Mouse (Mus musculus) heart, postnatal 0 days (tissue): ENCODE data around the gene Tex2. TPM values are rescaled to one million over a fixed set of nuclear protein-coding genes. Genes with fewer than 3 reads are reported as not detected.

Source experiments
- ATAC-seq: fragments of 200-750 bp; cut with Nextera tagmentation; 2 replicates; pipeline ENCODE4 v1.8.0; 2017; ENCODE audit warnings: low read depth, moderate number of reproducible peaks, moderate library complexity; ENCODE audit not compliant: insufficient read depth
- DNase-seq: peaks from one replicate; pipeline ENCODE4 v3.0.0-alpha.2; 2016; ENCODE audit warnings: low spot score
- H3K27ac ChIP-seq: fragments of 300-500 bp; sonication (generic); 2 replicates; pipeline ENCODE4 v1.5.1; 2014; ENCODE audit warnings: low read depth, mild to moderate bottlenecking
- H3K27me3 ChIP-seq: fragments of 300-500 bp; sonication (generic); 2 replicates; pipeline ENCODE4 v1.6.1; 2014; ENCODE audit warnings: low read length, mixed read lengths; ENCODE audit not compliant: control insufficient read depth, insufficient read depth
- H3K36me3 ChIP-seq: fragments of 300-500 bp; sonication (generic); replicated peaks from 2 replicates; pipeline ENCODE4 v1.6.1; 2014; ENCODE audit warnings: low read length, mixed read lengths; ENCODE audit not compliant: control insufficient read depth, insufficient read depth
- H3K4me1 ChIP-seq: fragments of 300-500 bp; sonication (generic); 2 replicates; pipeline ENCODE4 v1.6.1; 2014; ENCODE audit warnings: antibody characterized with exemption; ENCODE audit not compliant: control insufficient read depth, insufficient read depth
- H3K4me2 ChIP-seq: fragments of 300-500 bp; sonication (generic); 2 replicates; pipeline ENCODE4 v1.6.1; 2014; ENCODE audit warnings: low read depth, mild to moderate bottlenecking, low read length, moderate library complexity
- H3K4me3 ChIP-seq: fragments of 300-500 bp; sonication (generic); 2 replicates; pipeline ENCODE4 v1.5.1; 2014; ENCODE audit warnings: low read depth, low read length
- H3K9ac ChIP-seq: fragments of 300-500 bp; sonication (generic); replicated peaks from 2 replicates; pipeline ENCODE4 v1.6.1; 2014; ENCODE audit warnings: low read depth, low read length, mixed read lengths
- H3K9me3 ChIP-seq: fragments of 300-500 bp; sonication (generic); replicated peaks from 2 replicates; pipeline ENCODE4 v1.6.1; 2016; ENCODE audit warnings: low read length; ENCODE audit not compliant: control insufficient read depth
- CTCF ChIP-seq: IDR thresholded peaks from 2 replicates; pipeline ENCODE4 v1.5.1; 2016; ENCODE audit warnings: antibody characterized with exemption, control low read depth, low read depth
- EP300 ChIP-seq: IDR thresholded peaks from 2 replicates; pipeline ENCODE4 v1.6.1; 2016; ENCODE audit warnings: antibody characterized with exemption, low read depth
- WGBS: fragments of 180-500 bp; shearing (Covaris S2); extraction: QIAGEN DNeasy Blood & Tissue Kit; methylation state at CpG from one replicate; pipeline ENCODE4 v1.1.7; 2014; 5-methylcytosine and 5-hydroxymethylcytosine counted together
- polyA plus RNA-seq: library from polyadenylated mRNA; unstranded; fragments of >200 nt; fragmentation: Nextera tagmentation; extraction: Ambion mirVana; gene quantifications from 2 replicates; pipeline ENCODE4 v1.2.1, GENCODE M21; 2015
- total RNA-seq: library from RNA; depleted of rRNA; stranded (reverse); fragments of >200 nt; gene quantifications from 2 replicates; pipeline ENCODE4 v1.2.3, GENCODE M21; 2014; ENCODE audit warnings: low replicate concordance

Gene Tex2
- total and polyA plus RNA-seq, 2 experiments from 2014 or later, result 14.0 to 37.4 TPM

DNA sequence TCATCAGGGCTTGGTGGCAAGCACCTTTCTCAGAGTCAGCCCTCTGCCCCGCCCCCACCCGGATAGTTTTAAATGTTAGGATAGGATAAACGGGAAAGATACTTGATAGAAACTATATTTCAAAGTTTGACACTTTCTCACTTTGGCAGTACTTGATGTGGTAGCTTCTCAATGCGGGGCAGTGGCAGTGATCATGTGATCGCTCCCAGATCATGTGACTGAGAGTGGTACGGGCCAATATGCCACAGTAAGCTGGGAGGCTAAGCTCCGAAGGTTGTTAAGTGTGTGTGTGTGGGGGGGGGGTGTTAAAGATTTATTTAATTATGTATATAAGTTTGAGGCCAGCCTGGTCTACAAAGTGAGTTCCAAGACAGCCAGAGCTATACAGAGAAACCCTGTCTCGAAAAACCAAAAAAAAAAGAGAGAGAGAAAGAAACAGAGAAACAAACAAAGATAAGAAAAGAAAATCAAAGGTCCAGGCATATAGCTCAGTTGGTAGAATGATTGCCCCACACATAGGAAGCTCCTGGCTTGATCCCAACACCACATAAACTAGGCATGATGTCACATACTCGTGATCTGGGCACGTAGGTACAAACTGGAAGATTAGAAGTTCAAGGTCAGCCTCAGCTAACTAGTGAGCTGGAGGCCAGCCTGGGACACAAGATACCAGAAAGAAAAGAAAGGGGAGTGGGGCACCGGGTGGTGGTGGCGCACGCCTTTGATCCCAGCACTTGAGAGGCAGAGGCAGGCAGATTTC lies 4.8 kb upstream of the Tex2 start:
- H3K9me3 ChIP-seq, result no peaks in the 10 kb centered on the region
- no peak overlapping the region for H3K27ac ChIP-seq
- DNase-seq, result no peak
- WGBS, result 73% methylated on average over 13 of the region's 13 CpGs
- TF ChIP-seq CTCF, result no peak
- TF ChIP-seq EP300, result no peak
- H3K4me3 ChIP-seq, result no peak overlapping the region
- no peak for ATAC-seq
- H3K4me1 ChIP-seq, result peaks cover 18% of the 10 kb centered on the region
- H3K27me3 ChIP-seq, result no peaks in the 10 kb centered on the region
- H3K9ac ChIP-seq, result no peak overlapping the region
- no peak overlapping the region for H3K4me2 ChIP-seq
- no peaks in the 10 kb centered on the region for H3K36me3 ChIP-seq

DNA sequence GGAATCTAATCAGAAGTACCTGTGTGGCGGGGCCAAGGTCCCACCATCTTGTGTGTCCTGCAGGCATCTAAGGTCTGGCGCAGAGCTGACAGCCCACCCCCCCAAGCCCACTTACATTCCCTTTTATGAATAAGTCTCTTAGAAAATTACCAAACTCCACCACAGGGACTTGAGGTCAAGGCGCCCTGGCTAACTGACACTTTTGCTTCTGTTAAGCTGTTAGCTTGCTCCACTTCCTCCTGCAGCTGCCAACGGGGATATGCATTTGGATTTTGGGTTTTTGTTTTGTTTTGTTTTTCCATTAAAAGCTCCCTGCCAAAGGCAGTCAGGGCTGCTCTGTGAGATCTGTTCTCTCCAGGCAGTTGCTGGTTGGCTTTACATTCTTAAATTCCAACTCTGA lies 2.3 kb upstream of the Tex2 start:
- DNase-seq (no peak), ATAC-seq (no peak)
- no peaks in the 10 kb centered on the region for H3K9me3 ChIP-seq
- H3K4me3 ChIP-seq, result no peak overlapping the region
- peaks cover 24% of the 10 kb centered on the region for H3K4me1 ChIP-seq
- 73% methylated on average over 4 of the region's 4 CpGs for WGBS
- H3K9ac ChIP-seq, result no peak overlapping the region
- no peak overlapping the region for H3K4me2 ChIP-seq
- H3K27me3 ChIP-seq, result no peaks in the 10 kb centered on the region
- H3K27ac ChIP-seq, result no peak overlapping the region
- H3K36me3 ChIP-seq, result no peaks in the 10 kb centered on the region
- TF ChIP-seq CTCF (no peak), EP300 (no peak)

DNA sequence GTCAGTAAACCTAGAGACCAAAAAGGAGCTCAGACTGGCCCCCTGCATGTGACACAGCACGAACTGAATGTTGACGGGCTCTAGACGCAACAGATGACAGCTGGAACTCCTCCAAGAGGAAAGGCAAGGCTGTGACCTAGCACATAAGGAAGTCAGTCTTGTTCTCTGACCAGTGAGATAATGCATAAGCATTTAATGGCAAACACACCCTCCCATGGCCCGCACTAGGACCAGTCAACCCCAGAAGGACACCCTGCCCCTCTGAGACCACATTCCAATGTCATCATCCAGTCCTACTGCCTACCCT lies 1.1 kb upstream of the Tex2 start:
- H3K4me3 ChIP-seq, result no peak overlapping the region
- WGBS, result 6% methylated on average over 4 of the region's 4 CpGs
- DNase-seq (peak; percentile 46), ATAC-seq (no peak)
- TF ChIP-seq CTCF (no peak), EP300 (no peak)
- peak overlapping the region; percentile 26 for H3K27ac ChIP-seq
- H3K4me2 ChIP-seq, result no peak overlapping the region
- H3K9me3 ChIP-seq, result no peaks in the 10 kb centered on the region
- H3K36me3 ChIP-seq, result no peaks in the 10 kb centered on the region
- H3K4me1 ChIP-seq, result peaks cover 32% of the 10 kb centered on the region
- H3K27me3 ChIP-seq, result no peaks in the 10 kb centered on the region
- H3K9ac ChIP-seq, result no peak overlapping the region

DNA sequence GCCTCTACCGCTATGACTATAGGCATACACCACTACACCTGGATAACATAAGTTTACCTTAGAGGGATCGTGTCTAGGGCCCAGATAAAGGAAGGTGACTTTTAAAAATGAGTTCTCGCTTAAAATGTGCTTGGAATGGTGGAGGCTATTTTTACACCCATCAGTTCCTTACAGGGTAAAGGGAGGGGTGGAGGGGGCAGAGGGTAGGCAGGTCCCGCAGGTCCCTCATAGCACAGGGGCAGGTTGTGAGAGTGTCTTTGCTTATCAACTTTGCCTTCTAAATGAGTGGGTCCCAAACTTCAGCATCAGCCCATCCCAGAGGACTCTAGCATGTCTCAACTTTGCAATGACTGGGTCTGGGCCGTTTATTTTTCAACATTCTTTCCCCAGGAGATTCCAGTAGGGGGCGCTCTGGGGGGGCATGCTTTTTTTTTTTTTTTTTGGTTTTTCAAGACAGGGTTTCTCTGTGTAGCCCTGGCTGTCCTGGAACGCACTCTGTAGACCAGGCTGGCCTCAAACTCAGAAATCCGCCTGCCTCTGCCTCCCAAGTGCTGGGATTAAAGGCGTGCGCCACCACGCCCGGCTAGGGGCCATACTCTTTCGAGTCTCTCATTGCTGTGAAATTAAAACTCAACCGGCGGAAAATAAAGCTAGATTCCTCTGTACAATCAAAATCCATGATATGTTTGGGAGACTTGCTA lies 565 bp upstream of the Tex2 start:
- no peaks in the 10 kb centered on the region for H3K27me3 ChIP-seq
- WGBS, result 51% methylated on average over 15 of the region's 15 CpGs
- TF ChIP-seq CTCF (0 out of 2 replicates have a peak, but pooled peaks have one; percentile 2), EP300 (no peak)

DNA sequence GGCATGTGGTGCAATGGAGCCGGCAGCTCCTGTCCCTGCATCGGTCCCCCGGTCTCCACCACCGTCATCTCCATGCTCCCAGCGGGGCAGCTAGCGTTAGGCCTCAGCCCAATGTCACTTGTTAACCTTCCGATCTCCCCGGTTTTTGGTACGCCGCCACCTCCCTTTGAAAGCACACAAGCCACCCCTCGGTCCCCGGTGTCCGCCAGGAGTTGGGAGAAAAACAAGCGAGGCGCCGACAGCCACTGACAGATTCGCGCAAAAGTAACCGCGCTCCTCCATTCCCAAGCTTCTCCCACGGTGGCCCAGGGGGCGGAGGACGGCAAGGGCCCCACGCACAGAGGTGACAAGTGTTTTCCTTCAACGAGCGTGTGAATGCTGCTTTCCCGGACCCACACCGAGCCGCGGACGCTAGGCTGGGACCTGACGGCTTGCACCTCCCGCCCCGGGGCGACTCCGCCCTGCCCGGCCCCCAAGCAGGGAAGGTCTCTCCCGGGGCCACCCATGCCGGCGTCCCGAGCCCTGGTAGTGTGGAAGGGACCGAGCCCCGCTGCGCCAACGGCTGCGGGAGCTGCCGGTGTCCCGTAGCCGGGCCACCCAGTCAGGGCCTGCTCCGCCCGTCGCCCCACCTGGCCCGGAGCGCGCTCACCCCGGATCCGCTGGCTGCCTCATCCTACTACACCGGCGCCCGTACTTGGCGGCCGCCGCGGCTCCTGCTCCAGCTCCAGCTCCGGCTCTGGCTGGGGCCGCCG lies 838 bp downstream of the Tex2 start:
- WGBS, result under 1% methylated on average over 55 of the region's 67 CpGs
- Histone ChIP-seq H3K4me2 (peak overlapping the region; percentile 70), H3K4me3 (peak overlapping the region; percentile 93), H3K9me3 (no peaks in the 10 kb centered on the region), H3K27ac (peak overlapping the region; percentile 96), H3K27me3 (no peaks in the 10 kb centered on the region), H3K9ac (peak overlapping the region; percentile 91), H3K4me1 (peaks cover 36% of the 10 kb centered on the region), H3K36me3 (no peaks in the 10 kb centered on the region)
- DNase-seq, result peak; percentile 22
- no peak for TF ChIP-seq EP300
- no peak for TF ChIP-seq CTCF
- ATAC-seq, result peak; percentile 59

More for the DNA sequence above, 565 bp upstream of the Tex2 start:
- no peaks in the 10 kb centered on the region for H3K36me3 ChIP-seq
- peak overlapping the region; percentile 70 for H3K4me2 ChIP-seq
- H3K4me1 ChIP-seq, result peaks cover 36% of the 10 kb centered on the region
- no peak for ATAC-seq
- H3K27ac ChIP-seq, result peak overlapping the region; percentile 96
- DNase-seq, result no peak
- peak overlapping the region; percentile 93 for H3K4me3 ChIP-seq
- no peak overlapping the region for H3K9ac ChIP-seq
- H3K9me3 ChIP-seq, result no peaks in the 10 kb centered on the region
